Mouse (Mus musculus) left cerebral cortex, postnatal 14 days (tissue): ENCODE results near the gene Wwox. TPM values are rescaled to one million over a fixed set of nuclear protein-coding genes. Genes with fewer than 3 reads are reported as not detected.
"Not testable (repeated sequence)": the region's sequence is repeated elsewhere in the genome, so short reads cannot be mapped to it uniquely, and the experiment has no call there.

Experiments used
- DNase-seq, 2 experiments: peaks; one replicate each; pipeline ENCODE4 v3.0.0; 2021 to 2022; ENCODE audit warnings: low spot score in 2 of 2, mixed read lengths in 1 of 2
- intact Hi-C: fragments of 180-260 bp; cut with DNase I; formaldehyde crosslinking; loops from one replicate; pipeline ENCODE4 v1.15.1; 2025
- total RNA-seq, 2 experiments: library from RNA; stranded (reverse); gene quantifications; 2 replicates each; pipeline ENCODE4 v1.2.3; 2021

The Wwox gene
- total RNA-seq, 2 experiments from 2014 or later: 11.9 to 12.0 TPM

GRCm38 (mm10) chr8:114814769-114815736, 375.6 kb downstream of the Wwox start:
- no peak for DNase-seq
- intact Hi-C loops: no loop called here

GRCm38 (mm10) chr8:114816343-114816742, 376.9 kb downstream of the Wwox start:
- intact Hi-C loops: no loop called here
- no peak for DNase-seq

GRCm38 (mm10) chr8:114816949-114817348, 377.5 kb downstream of the Wwox start:
- DNase-seq: no peak
- intact Hi-C loops: no loop called here

- no peak for DNase-seq
- intact Hi-C loops: no loop called here
These were observed 382.1 kb downstream of the Wwox start for GRCm38 (mm10) chr8:114821543-114821942.

- DNase-seq: no peak
- intact Hi-C loops: no loop called here
These were observed 386.0 kb downstream of the Wwox start for GRCm38 (mm10) chr8:114825460-114825859.

GRCm38 (mm10) chr8:114826991-114827390, 387.5 kb downstream of the Wwox start:
- DNase-seq: no peak

GRCm38 (mm10) chr8:114827810-114828209, 388.4 kb downstream of the Wwox start:
- intact Hi-C loops, DNase-seq: not testable (repeated sequence)

More at GRCm38 (mm10) chr8:114826991-114827390, 387.5 kb downstream of the Wwox start:
- intact Hi-C loops: no loop called here

GRCm38 (mm10) chr8:114831595-114831994, 392.1 kb downstream of the Wwox start:
- intact Hi-C loops: no loop called here

GRCm38 (mm10) chr8:114832251-114832774, 392.9 kb downstream of the Wwox start:
- DNase-seq: no peak
- intact Hi-C loops: no loop called here

More at GRCm38 (mm10) chr8:114831595-114831994, 392.1 kb downstream of the Wwox start:
- no peak for DNase-seq

GRCm38 (mm10) chr8:114834730-114835129, 395.3 kb downstream of the Wwox start:
- intact Hi-C loops: no loop called here
- no peak for DNase-seq

- intact Hi-C loops: no loop called here
These were observed 400.5 kb downstream of the Wwox start for GRCm38 (mm10) chr8:114839998-114840397.

GRCm38 (mm10) chr8:114847666-114848065, 408.2 kb downstream of the Wwox start:
- intact Hi-C loops: no loop called here
- DNase-seq: no peak

More at GRCm38 (mm10) chr8:114839998-114840397, 400.5 kb downstream of the Wwox start:
- DNase-seq: no peak

- intact Hi-C loops: no loop called here
- no peak for DNase-seq
These were observed 410.0 kb downstream of the Wwox start for GRCm38 (mm10) chr8:114849461-114849860.

- intact Hi-C loops: no loop called here
- DNase-seq: no peak
These were observed 410.8 kb downstream of the Wwox start for GRCm38 (mm10) chr8:114850014-114850870.

GRCm38 (mm10) chr8:114853765-114854164, 414.3 kb downstream of the Wwox start:
- no peak for DNase-seq
- intact Hi-C loops: no loop called here

- intact Hi-C loops: no loop called here
- DNase-seq: no peak
These were observed 416.4 kb downstream of the Wwox start for GRCm38 (mm10) chr8:114855833-114856232.

GRCm38 (mm10) chr8:114865911-114866310, 426.5 kb downstream of the Wwox start:
- intact Hi-C loops: no loop called here
- no peak for DNase-seq

GRCm38 (mm10) chr8:114869321-114869720, 429.9 kb downstream of the Wwox start:
- no peak for DNase-seq
- intact Hi-C loops: no loop called here

GRCm38 (mm10) chr8:114870410-114870809, 431.0 kb downstream of the Wwox start:
- no peak for DNase-seq
- intact Hi-C loops: no loop called here

- intact Hi-C loops: no loop called here
- DNase-seq: no peak
These were observed 433.0 kb downstream of the Wwox start for GRCm38 (mm10) chr8:114872491-114872890.
